Mouse (Mus musculus): Measurements from ENCODE around the gene AI464131. TPM values are rescaled to one million over a fixed set of nuclear protein-coding genes. Genes with fewer than 3 reads are reported as not detected.
A peak's percentile ranks its signal among the peaks of the same experiment; 100 is the strongest.

Gene AI464131
- polyA plus RNA-seq (2015; fragmentation: Nextera tagmentation; extraction: Ambion mirVana), result 8.1 and 9.4 TPM in 2 replicates

DNA sequence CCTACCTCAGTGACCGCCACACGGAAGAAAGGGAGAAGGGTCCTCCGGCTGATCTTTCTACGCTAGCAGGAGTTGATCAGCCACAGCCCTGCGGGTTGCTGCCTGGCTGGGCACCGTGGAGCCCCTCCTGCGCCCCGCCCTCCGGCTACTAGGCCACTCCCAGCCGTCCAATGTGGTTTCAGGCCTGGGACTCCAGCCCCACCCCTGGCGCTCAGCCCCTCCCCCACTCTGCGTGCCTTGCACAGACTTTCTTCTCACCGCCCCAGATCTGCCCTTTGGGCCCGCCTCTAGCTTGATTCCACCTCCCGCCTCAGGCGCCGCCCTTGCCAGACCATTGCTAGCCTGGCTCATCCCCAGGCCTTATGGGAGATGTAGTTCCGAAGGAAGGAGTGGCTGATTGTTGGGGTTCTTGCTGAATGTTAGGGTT, at the start of gene AI464131:
TSS of gene AI464131 (minus strand) at position 91 of the 427 bp plus-strand sequence.
- WGBS, result under 1% methylated on average over 18 of the region's 18 CpGs
- no peaks in the 10 kb centered on the region for H3K36me3 ChIP-seq
- H3K27me3 ChIP-seq (replicated peaks), result peaks cover 25% of the 10 kb centered on the region
- no peak within 1 kb of the TSS for H3K27ac ChIP-seq
- H3K4me2 ChIP-seq (replicated peaks), result peak within 1 kb of the TSS; percentile 82
- no peaks in the 10 kb centered on the region for H3K9me3 ChIP-seq
- peak within 1 kb of the TSS; percentile 50 for H3K9ac ChIP-seq
- peak; percentile 95 for ATAC-seq
- H3K4me1 ChIP-seq (replicated peaks), result peaks cover 25% of the 10 kb centered on the region
- peak within 1 kb of the TSS; percentile 48 for H3K4me3 ChIP-seq (replicated peaks)

DNA sequence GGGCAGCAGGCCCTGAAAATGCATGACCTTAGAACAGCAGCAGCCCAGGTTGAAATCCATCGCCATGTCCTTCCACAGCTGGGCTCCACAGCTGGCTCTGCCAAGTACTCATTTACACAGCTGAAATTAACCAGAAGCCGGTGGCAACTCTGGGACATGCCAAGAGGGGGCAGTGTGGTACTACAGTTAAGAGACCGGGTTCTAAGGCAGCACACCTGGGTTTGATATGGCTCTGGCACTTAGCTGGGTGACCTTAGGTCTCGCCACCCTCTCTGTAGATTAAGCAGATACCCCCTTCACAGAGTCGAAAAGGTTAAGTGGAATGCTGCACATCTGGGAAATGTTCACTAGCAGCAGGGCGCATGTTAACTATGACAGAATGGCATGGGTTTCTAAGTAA, 49.7 kb upstream of the AI464131 start:
- Histone ChIP-seq H3K36me3 (no peaks in the 10 kb centered on the region), H3K4me2 (replicated peaks) (no peak overlapping the region), H3K27me3 (replicated peaks) (no peaks in the 10 kb centered on the region), H3K4me1 (replicated peaks) (peaks cover 10% of the 10 kb centered on the region; the same call in 1 of the 2 replicates), H3K9me3 (no peaks in the 10 kb centered on the region), H3K27ac (no peak overlapping the region), H3K4me3 (replicated peaks) (no peak overlapping the region), H3K9ac (no peak overlapping the region)
- no peak for ATAC-seq
- WGBS, result 28% methylated on average over 6 of the region's 6 CpGs

DNA sequence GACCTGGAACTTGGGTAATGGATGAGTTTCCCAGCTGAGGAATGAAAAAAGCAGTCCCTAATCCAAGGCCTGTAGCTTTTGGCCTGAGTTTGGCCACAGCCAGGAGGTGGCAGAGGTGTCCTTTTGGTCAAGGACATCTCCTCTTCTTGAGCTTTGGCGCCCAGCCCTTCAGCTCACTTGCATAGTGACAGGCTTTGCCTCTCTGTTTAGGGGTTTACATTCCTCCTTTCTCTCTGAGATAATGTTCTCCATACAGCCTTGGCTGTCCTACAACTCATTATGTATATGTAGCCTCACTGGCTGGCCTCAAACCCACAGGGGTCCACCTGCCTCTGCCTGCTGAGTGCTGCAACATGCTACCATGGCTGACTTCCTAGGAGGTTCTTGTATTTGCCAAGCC, 44.2 kb upstream of the AI464131 start:
- H3K27me3 ChIP-seq (replicated peaks), result no peaks in the 10 kb centered on the region
- H3K4me2 ChIP-seq (replicated peaks), result no peak overlapping the region
- H3K9me3 ChIP-seq, result no peaks in the 10 kb centered on the region
- no peak overlapping the region for H3K27ac ChIP-seq
- no peaks in the 10 kb centered on the region for H3K4me1 ChIP-seq (replicated peaks)
- no peak overlapping the region for H3K9ac ChIP-seq
- ATAC-seq, result no peak
- no peak overlapping the region for H3K4me3 ChIP-seq (replicated peaks)
- no peaks in the 10 kb centered on the region for H3K36me3 ChIP-seq
- 78% methylated on average over 1 of the region's 1 CpGs for WGBS

DNA sequence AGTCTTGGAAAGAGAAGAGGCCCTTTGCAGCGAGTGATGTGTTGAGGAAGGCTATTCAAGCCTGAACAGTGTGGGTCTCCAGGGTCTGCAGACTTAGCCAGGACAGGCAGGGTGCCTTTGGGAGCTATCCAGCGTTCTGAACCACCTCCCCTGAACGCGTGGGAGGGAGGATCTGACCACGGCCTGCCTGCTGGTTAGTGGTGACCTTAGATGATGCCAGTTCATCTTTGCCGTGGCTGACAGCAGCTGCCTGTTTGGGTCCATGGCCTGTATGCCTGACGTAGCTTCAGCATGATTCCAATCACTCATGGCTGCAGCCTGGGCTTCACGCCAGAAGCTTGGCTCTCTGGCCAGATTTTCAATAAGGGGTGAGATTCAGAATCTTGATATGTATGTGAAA, 43.1 kb upstream of the AI464131 start:
- H3K9ac ChIP-seq, result no peak overlapping the region
- no peak overlapping the region for H3K4me2 ChIP-seq (replicated peaks)
- ATAC-seq, result no peak
- H3K4me3 ChIP-seq (replicated peaks), result no peak overlapping the region
- H3K36me3 ChIP-seq, result no peaks in the 10 kb centered on the region
- H3K4me1 ChIP-seq (replicated peaks), result no peaks in the 10 kb centered on the region
- 13% methylated on average over 8 of the region's 8 CpGs for WGBS
- H3K27me3 ChIP-seq (replicated peaks), result no peaks in the 10 kb centered on the region
- no peak overlapping the region for H3K27ac ChIP-seq
- H3K9me3 ChIP-seq, result no peaks in the 10 kb centered on the region

DNA sequence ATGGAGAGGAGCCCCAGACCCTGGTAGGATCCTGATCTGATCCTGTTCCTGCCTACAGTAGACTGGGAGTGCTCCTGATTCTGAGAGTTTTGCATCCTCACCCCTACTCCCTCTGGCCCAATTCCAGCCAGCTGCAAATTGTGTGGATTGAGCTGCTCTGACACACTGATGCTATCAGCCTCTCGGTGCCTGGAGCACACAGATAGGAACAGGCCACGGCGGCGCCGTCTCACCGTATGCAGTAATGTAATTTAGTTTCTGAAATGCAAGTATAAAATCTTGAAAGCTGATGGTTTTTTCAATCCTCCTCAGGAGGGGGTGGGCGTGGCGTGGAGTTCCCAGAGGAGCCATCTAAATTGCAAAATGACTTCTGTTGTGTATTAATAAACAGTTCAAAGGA, 39.3 kb upstream of the AI464131 start:
- no peaks in the 10 kb centered on the region for H3K9me3 ChIP-seq
- no peak overlapping the region for H3K4me2 ChIP-seq (replicated peaks)
- H3K4me1 ChIP-seq (replicated peaks), result no peaks in the 10 kb centered on the region
- H3K27me3 ChIP-seq (replicated peaks), result no peaks in the 10 kb centered on the region
- ATAC-seq, result no peak
- no peak overlapping the region for H3K9ac ChIP-seq
- WGBS, result 85% methylated on average over 8 of the region's 8 CpGs
- H3K4me3 ChIP-seq (replicated peaks), result no peak overlapping the region
- no peaks in the 10 kb centered on the region for H3K36me3 ChIP-seq
- H3K27ac ChIP-seq, result no peak overlapping the region

DNA sequence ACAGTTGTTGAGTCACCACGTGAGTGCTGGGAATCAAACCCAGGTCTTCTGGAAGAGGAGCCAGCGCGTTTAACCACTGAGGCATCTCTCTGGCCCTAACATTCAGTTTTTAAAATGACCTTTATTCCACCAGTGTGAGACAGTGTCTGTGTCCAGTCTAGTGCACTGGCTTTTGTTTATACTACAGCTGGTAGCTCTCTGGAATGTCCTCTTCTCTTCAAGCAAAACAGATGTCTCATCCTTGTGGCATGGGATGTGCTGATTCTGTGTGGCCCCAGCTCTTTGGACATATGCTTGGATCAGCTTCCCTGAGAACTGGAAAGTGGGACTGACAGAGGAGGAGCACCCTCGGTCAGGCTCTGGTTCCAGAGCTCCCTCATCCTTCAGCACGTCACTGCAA, 32.0 kb upstream of the AI464131 start:
- WGBS, result 72% methylated on average over 5 of the region's 5 CpGs
- no peak for ATAC-seq
- Histone ChIP-seq H3K36me3 (no peaks in the 10 kb centered on the region), H3K27ac (no peak overlapping the region), H3K4me3 (replicated peaks) (no peak overlapping the region), H3K4me2 (replicated peaks) (no peak overlapping the region), H3K9me3 (no peaks in the 10 kb centered on the region), H3K4me1 (replicated peaks) (no peaks in the 10 kb centered on the region), H3K9ac (no peak overlapping the region), H3K27me3 (replicated peaks) (no peaks in the 10 kb centered on the region)

DNA sequence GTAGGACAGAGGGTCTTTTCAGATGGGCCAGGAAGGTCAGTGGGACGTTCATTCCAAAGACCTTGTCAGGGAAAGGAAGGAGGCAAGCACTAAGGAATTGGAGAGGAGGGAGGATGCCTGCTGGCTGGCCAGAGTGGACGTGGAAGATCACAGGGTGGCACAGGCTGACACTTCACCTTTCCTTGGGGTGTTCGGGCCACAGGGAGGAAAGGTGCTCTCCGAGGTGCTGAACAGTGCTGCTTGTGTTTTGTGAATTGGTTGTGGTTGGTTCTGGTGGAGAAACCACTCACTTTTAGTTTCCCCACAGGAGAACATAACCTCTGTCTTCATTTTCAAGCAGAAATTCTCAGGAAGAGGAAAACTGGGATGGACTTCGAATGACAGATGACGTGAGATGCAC, 29.5 kb upstream of the AI464131 start:
- Histone ChIP-seq H3K4me2 (replicated peaks) (no peak overlapping the region), H3K4me1 (replicated peaks) (no peaks in the 10 kb centered on the region), H3K27ac (no peak overlapping the region), H3K36me3 (no peaks in the 10 kb centered on the region), H3K27me3 (replicated peaks) (no peaks in the 10 kb centered on the region), H3K9me3 (no peaks in the 10 kb centered on the region), H3K9ac (no peak overlapping the region), H3K4me3 (replicated peaks) (no peak overlapping the region)
- 20% methylated on average over 6 of the region's 6 CpGs for WGBS
- no peak for ATAC-seq

DNA sequence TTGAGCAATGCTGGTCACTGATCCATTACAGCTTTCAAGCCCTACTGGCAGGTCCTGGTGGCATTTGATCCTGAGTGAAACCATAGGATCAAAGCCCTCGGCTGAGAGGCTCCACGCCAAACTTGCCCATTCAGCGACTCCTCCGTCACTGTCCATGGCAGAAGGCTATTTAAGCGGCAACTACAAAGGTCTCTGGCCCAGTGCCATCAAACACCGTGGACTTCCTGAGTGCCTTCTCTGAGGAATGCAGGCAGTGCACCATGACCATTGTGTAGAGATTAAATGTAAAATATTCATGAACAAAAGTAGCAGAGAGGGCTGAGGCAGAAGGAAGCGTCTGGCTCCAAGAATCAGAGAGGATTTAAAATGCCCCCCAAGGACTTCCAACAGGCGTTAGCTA, 25.1 kb upstream of the AI464131 start:
- 37% methylated on average over 8 of the region's 8 CpGs for WGBS
- no peaks in the 10 kb centered on the region for H3K9me3 ChIP-seq
- H3K4me3 ChIP-seq (replicated peaks), result no peak overlapping the region
- no peak for ATAC-seq
- no peak overlapping the region for H3K4me2 ChIP-seq (replicated peaks)
- H3K4me1 ChIP-seq (replicated peaks), result no peaks in the 10 kb centered on the region
- H3K36me3 ChIP-seq, result no peaks in the 10 kb centered on the region
- H3K9ac ChIP-seq, result no peak overlapping the region
- H3K27ac ChIP-seq, result no peak overlapping the region
- no peaks in the 10 kb centered on the region for H3K27me3 ChIP-seq (replicated peaks)

DNA sequence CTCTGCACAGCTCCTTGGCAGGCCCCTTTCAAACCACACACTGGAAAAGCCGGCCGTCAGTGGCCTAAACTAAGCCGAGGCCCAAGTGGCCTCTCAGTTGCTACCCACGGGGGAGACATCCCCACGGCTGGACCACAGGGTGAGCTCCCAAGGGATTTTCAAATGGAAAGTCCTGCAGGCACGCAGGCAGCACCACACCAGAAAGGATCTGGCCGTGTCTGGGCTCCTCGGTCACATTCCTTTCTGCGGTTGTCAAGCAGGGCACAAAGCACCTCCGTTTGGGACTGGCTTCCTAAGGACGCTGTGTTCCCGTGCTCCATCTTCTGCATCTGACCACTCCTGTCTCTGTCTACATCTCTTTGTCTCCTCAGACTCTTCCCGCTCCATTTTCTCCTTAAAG, 24.2 kb upstream of the AI464131 start:
- Histone ChIP-seq H3K36me3 (no peaks in the 10 kb centered on the region), H3K4me3 (replicated peaks) (no peak overlapping the region), H3K9me3 (no peaks in the 10 kb centered on the region), H3K9ac (no peak overlapping the region; the same call in 1 of the 2 replicates), H3K27ac (no peak overlapping the region), H3K4me2 (replicated peaks) (no peak overlapping the region), H3K4me1 (replicated peaks) (no peaks in the 10 kb centered on the region), H3K27me3 (replicated peaks) (no peaks in the 10 kb centered on the region)
- ATAC-seq, result no peak
- WGBS, result 51% methylated on average over 13 of the region's 13 CpGs

DNA sequence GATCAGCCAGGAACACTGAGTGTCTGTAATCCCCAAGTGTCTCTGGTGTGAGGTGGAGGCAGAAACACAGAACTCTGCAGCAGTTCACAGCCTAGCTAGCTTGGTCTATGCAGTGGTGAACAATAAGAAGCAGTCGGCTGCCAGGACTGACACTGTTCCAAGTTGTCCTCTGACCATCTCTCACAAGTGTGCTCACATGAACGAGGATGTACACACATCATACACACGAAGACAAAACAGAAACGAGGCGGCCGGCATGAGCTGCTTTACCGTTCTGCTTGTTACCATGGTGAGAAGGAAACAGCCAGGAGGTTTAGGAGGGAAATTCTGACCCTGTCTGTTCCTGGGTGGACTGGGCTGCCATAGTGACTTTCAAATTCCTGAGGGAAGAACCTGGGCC, 23.7 kb upstream of the AI464131 start:
- Histone ChIP-seq H3K4me2 (replicated peaks) (no peak overlapping the region), H3K4me1 (replicated peaks) (no peaks in the 10 kb centered on the region), H3K27me3 (replicated peaks) (no peaks in the 10 kb centered on the region), H3K9me3 (no peaks in the 10 kb centered on the region), H3K27ac (no peak overlapping the region), H3K36me3 (no peaks in the 10 kb centered on the region), H3K9ac (no peak overlapping the region; the same call in 1 of the 2 replicates), H3K4me3 (replicated peaks) (no peak overlapping the region)
- 62% methylated on average over 7 of the region's 7 CpGs for WGBS
- ATAC-seq, result no peak

DNA sequence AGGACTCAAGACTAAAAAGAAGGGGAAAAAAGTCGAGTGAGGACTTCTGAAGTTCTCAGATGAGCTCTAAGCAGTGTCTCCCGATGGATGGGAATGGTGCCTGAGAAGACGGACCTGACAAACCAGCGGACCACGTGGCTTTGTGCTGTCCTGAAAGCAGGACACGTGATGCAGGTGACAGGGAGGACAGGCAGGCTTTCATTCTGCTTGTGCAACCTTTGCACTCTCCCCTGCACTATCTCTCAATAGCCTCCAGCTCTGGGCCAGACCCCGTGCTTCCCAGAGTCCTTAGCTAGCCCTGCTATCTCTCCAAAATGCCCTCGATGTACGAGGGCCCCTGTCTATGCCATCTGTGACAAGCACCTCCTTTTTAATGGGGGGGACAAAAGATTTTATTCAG, 22.0 kb upstream of the AI464131 start:
- Histone ChIP-seq H3K27ac (no peak overlapping the region), H3K4me3 (replicated peaks) (no peak overlapping the region), H3K4me1 (replicated peaks) (peaks cover 3% of the 10 kb centered on the region; the same call in 1 of the 2 replicates), H3K36me3 (no peaks in the 10 kb centered on the region), H3K4me2 (replicated peaks) (no peak overlapping the region), H3K27me3 (replicated peaks) (no peaks in the 10 kb centered on the region), H3K9ac (no peak overlapping the region), H3K9me3 (no peaks in the 10 kb centered on the region)
- ATAC-seq, result peak; percentile 72
- 54% methylated on average over 9 of the region's 9 CpGs for WGBS

DNA sequence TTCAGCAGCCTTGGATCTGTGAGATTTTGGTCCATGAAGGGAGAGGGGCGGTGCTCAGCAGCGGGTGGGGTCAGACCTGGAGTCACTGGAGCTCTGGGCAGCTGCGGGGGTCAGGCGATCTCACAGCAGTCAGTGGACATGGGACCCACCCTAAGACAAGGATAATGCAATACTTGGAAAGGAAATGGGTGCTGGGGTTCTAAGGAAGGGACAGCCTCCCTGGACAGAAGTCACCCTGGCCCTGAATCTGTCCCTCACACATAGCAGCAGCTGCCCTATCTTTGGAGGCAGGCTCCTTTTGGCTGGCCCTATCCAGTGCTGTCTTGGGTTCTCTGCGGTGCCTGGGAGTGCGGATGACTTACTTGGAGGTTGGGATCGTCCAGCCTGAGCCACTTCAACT, 21.0 kb upstream of the AI464131 start:
- no peak overlapping the region for H3K4me3 ChIP-seq (replicated peaks)
- peaks cover 6% of the 10 kb centered on the region; the same call in 1 of the 2 replicates for H3K4me1 ChIP-seq (replicated peaks)
- 84% methylated on average over 7 of the region's 7 CpGs for WGBS
- no peak for ATAC-seq
- H3K9ac ChIP-seq, result no peak overlapping the region
- no peak overlapping the region for H3K4me2 ChIP-seq (replicated peaks)
- H3K27me3 ChIP-seq (replicated peaks), result no peaks in the 10 kb centered on the region
- H3K27ac ChIP-seq, result no peak overlapping the region
- H3K9me3 ChIP-seq, result no peaks in the 10 kb centered on the region
- no peaks in the 10 kb centered on the region for H3K36me3 ChIP-seq

DNA sequence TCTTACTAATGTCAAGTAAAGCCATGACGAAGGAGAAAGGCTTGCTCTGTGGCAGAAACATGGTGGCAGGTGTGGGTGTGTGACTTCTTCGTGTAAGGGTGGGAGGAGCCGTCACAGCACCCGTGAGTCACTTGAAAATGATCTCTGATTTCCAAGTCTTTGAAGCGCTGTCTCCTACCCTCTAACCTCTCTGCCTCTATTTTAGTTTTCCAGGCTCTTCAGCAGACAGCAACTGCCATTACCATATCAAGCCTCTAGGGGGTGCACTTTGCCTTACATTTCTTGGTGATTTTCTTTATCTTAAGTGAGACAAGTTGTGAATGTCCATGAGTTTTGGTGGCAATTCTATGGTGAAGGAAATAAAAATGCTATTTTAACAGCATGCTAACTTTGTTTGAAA, 19.9 kb upstream of the AI464131 start:
- ATAC-seq, result no peak
- H3K36me3 ChIP-seq, result no peaks in the 10 kb centered on the region
- H3K27ac ChIP-seq, result no peak overlapping the region
- no peaks in the 10 kb centered on the region for H3K9me3 ChIP-seq
- no peak overlapping the region for H3K9ac ChIP-seq
- H3K4me1 ChIP-seq (replicated peaks), result peaks cover 6% of the 10 kb centered on the region; the same call in 1 of the 2 replicates
- no peak overlapping the region for H3K4me3 ChIP-seq (replicated peaks)
- 52% methylated on average over 5 of the region's 5 CpGs for WGBS
- no peaks in the 10 kb centered on the region for H3K27me3 ChIP-seq (replicated peaks)
- no peak overlapping the region for H3K4me2 ChIP-seq (replicated peaks)
